Mouse (Mus musculus) heart, adult 9 months (tissue): ENCODE data around the gene Nhlh2.
A peak's percentile ranks its signal among the peaks of the same experiment; 100 is the strongest.

Experiments used
- DNase-seq, 2 experiments: peaks; one replicate each; pipeline ENCODE4 v3.0.0; 2022; ENCODE audit warnings: low spot score in 2 of 2

Gene Nhlh2

GRCm38 (mm10) chr3:102024981-102025451 lies 15.1 kb downstream of the Nhlh2 start:
- no peak for DNase-seq

GRCm38 (mm10) chr3:102025659-102026058 lies 15.8 kb downstream of the Nhlh2 start:
- DNase-seq, result no peak

GRCm38 (mm10) chr3:102027880-102028279 lies 18.0 kb downstream of the Nhlh2 start:
- DNase-seq, result no peak

- DNase-seq, result no peak
Observed at GRCm38 (mm10) chr3:102037806-102038205, 27.9 kb downstream of the Nhlh2 start.

- no peak for DNase-seq
Observed at GRCm38 (mm10) chr3:102038608-102039007, 28.7 kb downstream of the Nhlh2 start.

GRCm38 (mm10) chr3:102041632-102042031 lies 31.8 kb downstream of the Nhlh2 start:
- DNase-seq, result no peak

DNA sequence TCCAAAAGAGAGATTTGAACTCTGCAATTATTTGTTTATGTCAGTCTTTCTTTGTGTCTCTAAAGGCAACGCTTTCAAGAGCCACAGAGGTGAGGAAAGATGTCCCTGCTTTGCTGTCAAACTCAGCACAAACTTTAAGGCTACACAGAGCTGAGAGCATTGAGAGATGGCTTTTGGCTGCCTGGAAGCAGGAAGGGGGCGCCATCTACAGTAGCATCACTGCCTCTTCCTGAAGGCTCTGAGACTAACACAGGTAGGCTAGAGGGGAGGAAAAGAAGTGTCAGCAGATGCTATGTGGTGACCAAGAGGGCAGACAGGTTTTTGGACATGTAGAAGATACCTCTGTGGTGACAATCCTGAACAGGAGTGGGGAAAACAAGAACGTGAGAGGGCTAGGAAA lies 35.2 kb downstream of the Nhlh2 start:
- no peak for DNase-seq

GRCm38 (mm10) chr3:102047532-102047931 lies 37.7 kb downstream of the Nhlh2 start:
- no peak for DNase-seq

DNA sequence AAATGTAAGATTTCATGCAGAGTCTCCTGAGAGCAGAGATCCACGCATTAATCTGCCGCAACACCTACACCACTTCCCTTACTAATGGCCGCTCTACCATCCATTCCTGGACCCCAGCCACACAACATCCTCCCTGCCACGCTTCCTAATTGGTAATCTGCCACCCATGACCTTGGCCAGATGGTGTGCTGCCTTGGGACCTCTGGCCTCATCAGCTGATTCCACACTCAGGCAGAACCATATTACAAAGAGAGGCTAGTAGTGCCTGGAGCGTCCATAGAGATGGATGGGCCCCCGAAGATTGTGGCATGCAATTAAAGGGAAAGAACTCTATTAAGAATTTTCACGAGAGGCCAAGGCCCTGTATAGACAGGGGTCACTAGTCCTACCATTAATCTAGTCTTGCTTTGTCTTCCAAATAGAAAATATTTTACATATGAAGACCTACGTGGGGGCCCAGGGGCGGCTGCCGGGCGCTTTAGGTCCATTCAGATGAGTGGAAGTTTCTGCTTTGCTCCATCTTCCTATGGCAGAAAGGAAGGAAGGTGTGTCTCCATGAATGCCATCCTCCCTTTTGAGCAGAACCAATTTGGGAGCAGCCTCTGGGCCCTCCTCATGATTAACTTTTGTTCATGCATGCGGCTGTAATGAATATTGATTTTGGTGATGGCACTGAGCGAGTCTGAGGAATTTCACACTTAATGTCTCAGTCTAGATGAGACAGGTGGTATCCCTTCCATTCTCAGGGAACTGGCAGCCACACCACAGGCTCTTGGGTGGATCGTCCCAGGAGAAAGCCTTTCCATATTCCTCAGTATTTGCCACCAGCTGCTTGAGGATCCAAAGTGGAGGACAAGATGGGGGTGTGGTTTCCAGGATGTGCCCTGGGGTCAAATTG lies 39.6 kb downstream of the Nhlh2 start:
- no peak for DNase-seq

GRCm38 (mm10) chr3:102052036-102052435 lies 42.2 kb downstream of the Nhlh2 start:
- DNase-seq, result no peak

DNA sequence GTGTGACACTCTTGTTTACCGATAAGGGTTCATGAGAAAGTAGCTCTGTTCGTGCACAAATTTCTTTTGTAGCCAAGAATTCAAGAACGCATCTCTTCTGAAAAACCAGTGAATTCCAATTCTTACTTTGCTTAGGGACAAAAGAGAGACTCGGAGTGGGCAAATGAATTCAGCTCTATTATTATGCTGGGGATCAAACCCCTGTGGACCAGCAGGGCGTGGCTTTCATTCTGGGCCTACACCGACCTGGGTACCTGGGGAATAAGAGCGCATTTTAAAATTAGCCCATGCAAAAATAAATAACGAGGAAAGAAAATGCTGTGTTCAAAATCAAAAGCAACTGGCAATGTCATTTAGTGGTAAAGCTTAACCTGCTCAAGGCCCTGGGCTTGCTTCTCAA lies 43.4 kb downstream of the Nhlh2 start:
- DNase-seq, result no peak

DNA sequence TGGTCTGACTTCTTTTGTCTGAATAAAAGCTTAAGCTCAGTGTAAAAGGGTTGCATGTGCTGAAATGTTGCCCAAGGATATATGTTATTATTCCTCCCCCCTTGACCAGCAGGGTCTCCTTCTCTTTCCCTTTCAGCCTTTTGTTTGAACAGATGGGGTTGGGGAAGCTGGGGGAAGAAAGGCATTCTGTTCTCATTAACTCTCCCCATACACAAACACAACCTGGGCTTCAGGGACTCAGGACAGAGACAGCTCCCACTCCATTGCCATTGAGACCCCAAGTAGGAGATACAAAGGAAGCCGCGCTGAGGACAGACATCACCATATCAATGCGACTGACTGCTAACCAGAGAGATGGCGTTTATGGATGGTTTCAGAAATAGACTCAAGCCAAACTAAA lies 46.0 kb downstream of the Nhlh2 start:
- no peak for DNase-seq

DNA sequence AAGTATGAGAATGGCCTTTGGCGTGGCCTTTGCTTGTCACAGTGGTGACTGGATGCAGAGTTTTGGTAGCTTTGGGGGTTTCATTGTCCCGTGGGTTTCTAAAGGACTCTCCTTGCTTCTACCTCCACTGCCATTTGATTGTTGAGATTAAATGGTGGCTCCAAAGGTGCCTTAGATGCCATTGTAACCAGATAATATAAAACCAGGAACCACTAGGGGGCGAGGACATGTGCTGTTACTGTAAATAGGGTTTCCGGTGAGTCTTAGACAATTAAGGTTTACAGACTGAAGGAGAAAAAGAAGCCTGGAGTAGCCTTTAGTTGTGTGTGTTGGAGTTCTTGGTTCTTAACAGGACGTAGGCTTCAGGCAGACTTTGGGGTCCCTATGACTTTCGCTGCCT lies 50.2 kb downstream of the Nhlh2 start:
- no peak for DNase-seq

- peak; percentile 42 to 67 for DNase-seq
Observed at GRCm38 (mm10) chr3:102061923-102062670, 52.2 kb downstream of the Nhlh2 start.

DNA sequence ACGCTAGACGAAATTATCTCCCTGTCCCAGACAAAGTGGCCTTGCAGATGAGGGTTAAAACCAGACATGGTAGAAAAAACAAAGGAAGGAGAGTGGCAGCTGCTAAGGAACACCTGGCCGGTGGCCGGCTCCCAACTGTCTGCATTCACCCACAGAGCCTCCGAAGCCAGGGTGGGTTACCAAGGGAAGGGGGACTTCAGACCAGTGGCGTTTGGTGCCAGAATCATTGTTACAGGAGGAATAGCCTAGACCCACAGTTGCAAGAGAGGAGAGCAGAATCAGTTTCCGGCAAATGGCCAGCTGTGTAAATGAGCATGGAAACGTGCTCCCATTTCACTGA lies 52.8 kb downstream of the Nhlh2 start:
- DNase-seq, result no peak

GRCm38 (mm10) chr3:102063273-102064120 lies 53.6 kb downstream of the Nhlh2 start:
- DNase-seq, result no peak

GRCm38 (mm10) chr3:102064566-102064965 lies 54.7 kb downstream of the Nhlh2 start:
- DNase-seq, result peak; percentile 26 to 40
